Mouse (Mus musculus): Measurements from ENCODE around the gene Tet3.

GRCm38 (mm10) chr6:83415356-83415940 lies 43.4 kb downstream of the Tet3 start:
- TF ChIP-seq CTCF (IDR thresholded peaks at IDR 0.05; ENCODE audit: extremely low read depth, insufficient read depth, insufficient read length, insufficient replicate concordance), result no peak
- no peak for TF ChIP-seq POLR2A (IDR thresholded peaks at IDR 0.05; ENCODE audit: low read depth, low read length)
